Mouse (Mus musculus) liver, postnatal 0 days (tissue): ENCODE data around the gene 1700016H13Rik.
A peak's percentile ranks its signal among the peaks of the same experiment; 100 is the strongest.

Experiments
- CTCF ChIP-seq: sonication (generic); IDR thresholded peaks from 2 replicates; pipeline ENCODE4 v1.5.1; 2016; ENCODE audit warnings: antibody characterized with exemption, low read depth
- EP300 ChIP-seq: IDR thresholded peaks from 2 replicates; pipeline ENCODE4 v1.6.1; 2016; ENCODE audit warnings: antibody characterized with exemption, low read depth, mild to moderate bottlenecking

GRCm38 (mm10) chr5:103629111-103629764, 26.6 kb downstream of the 1700016H13Rik start, which contains the start of gene Slc10a6:
- TF ChIP-seq CTCF: no peak
- peak; percentile 83 for TF ChIP-seq EP300
